Mouse (Mus musculus): ENCODE results near the gene Tmtc1. TPM values are rescaled to one million over a fixed set of nuclear protein-coding genes. Genes with fewer than 3 reads are reported as not detected.

Gene Tmtc1
- polyA plus RNA-seq, 1 experiment from 2014 or later, result 2.9 TPM

DNA sequence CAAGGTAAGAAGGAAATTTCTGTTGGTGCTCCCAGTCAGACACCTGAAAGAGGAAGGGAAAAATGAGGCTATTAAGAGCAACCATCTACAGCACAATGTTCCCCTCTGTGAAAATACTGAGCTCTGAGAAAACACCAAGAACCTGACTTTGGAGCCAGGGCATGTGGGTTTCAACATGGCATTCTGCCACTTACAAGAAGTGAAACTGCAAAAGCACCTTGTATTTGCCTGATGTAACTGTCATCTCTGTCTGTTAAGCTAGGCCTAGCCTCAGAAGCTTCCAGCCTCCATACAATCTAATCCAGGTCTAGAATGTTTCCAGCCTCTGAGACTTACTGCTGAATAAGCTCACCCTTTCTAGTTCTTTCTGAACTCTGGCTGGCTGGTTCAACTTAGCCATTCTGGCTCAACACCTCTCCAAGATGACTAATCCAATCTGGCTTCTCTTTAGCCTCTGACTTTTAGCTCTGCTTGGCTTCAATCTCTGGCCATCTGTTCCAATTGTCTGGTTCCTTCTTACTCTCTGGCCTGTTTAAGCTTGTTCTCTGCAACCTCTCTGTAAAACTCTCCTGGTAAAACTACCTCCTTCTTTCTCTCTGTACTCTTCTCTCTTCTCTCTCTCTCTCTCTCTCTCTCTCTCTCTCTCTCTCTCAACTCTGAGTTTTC, 107.8 kb downstream of the Tmtc1 start:
- Histone ChIP-seq H3K27me3 (no peaks in the 10 kb centered on the region), H3K4me3 (no peak overlapping the region), H3K27ac (no peak overlapping the region), H3K9me3 (no peaks in the 10 kb centered on the region), H3K36me3 (no peaks in the 10 kb centered on the region), H3K4me1 (no peaks in the 10 kb centered on the region), H3K9ac (no peak overlapping the region), H3K4me2 (no peak overlapping the region)
- ATAC-seq (ENCODE audit: borderline replicate concordance, extremely low read depth, low FRiP score, low TSS enrichment), result no peak

DNA sequence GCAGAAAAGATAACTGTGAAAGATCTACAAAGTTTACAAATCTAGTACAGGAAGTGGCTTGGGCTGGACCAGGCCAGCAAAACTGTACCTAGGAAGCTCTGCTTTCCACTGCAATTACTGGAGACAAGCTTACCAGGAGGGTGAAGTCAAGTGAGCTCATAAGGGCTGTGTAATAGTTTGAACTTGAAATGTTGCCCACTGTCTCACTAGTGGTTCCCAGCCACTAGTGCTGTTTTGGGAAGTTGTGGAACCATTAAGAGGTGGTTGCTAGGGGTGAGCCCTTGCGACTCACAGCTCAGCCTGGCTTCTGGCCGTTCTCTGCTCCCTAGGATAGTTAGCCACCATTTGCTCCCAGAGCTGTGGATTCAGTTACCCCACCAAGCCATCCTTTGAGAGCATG, 112.3 kb downstream of the Tmtc1 start:
- 68% methylated on average over 2 of the region's 2 CpGs for WGBS
- Histone ChIP-seq H3K27me3 (no peaks in the 10 kb centered on the region), H3K9ac (no peak overlapping the region), H3K4me2 (no peak overlapping the region), H3K27ac (no peak overlapping the region), H3K9me3 (no peaks in the 10 kb centered on the region), H3K4me3 (no peak overlapping the region), H3K4me1 (no peaks in the 10 kb centered on the region), H3K36me3 (no peaks in the 10 kb centered on the region)
- ATAC-seq (ENCODE audit: borderline replicate concordance, extremely low read depth, low FRiP score, low TSS enrichment), result no peak

- no peak overlapping the region for H3K27ac ChIP-seq
- H3K27me3 ChIP-seq, result no peaks in the 10 kb centered on the region
- no peak for ATAC-seq (ENCODE audit: borderline replicate concordance, extremely low read depth, low FRiP score, low TSS enrichment)
- H3K4me2 ChIP-seq, result no peak overlapping the region
- no peaks in the 10 kb centered on the region for H3K4me1 ChIP-seq
- H3K4me3 ChIP-seq, result no peak overlapping the region
- no peaks in the 10 kb centered on the region for H3K9me3 ChIP-seq
- H3K9ac ChIP-seq, result no peak overlapping the region
- H3K36me3 ChIP-seq, result no peaks in the 10 kb centered on the region
These were observed 114.2 kb downstream of the Tmtc1 start for GRCm38 (mm10) chr6:148329976-148330375.

GRCm38 (mm10) chr6:148328928-148329327, 115.3 kb downstream of the Tmtc1 start:
- Histone ChIP-seq H3K4me1 (no peaks in the 10 kb centered on the region), H3K4me2 (no peak overlapping the region), H3K4me3 (no peak overlapping the region), H3K36me3 (no peaks in the 10 kb centered on the region), H3K9ac (no peak overlapping the region), H3K9me3 (no peaks in the 10 kb centered on the region), H3K27ac (no peak overlapping the region), H3K27me3 (no peaks in the 10 kb centered on the region)
- 77% methylated on average over 2 of the region's 2 CpGs for WGBS
- no peak for ATAC-seq (ENCODE audit: borderline replicate concordance, extremely low read depth, low FRiP score, low TSS enrichment)

DNA sequence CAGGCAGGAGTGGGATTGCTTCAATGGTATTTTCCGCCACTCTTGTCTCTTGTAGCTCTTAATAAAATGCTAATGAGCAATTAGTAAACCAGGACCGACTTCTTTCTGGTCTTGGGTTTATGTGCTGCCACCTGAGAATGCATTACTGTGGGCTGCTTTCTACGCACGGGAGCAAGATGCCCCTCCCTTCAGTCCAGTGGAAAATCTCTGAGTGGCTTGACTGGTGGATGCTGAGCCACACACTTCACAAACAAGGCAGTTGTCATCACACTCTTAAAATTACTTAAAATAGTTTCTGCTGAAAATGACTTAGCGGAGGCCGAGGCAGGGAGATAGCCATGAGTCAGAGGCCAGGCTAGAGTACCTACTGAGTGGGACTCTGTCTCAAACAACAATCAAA, 116.1 kb downstream of the Tmtc1 start:
- H3K4me2 ChIP-seq, result no peak overlapping the region
- H3K9me3 ChIP-seq, result no peaks in the 10 kb centered on the region
- H3K4me1 ChIP-seq, result no peaks in the 10 kb centered on the region
- H3K27ac ChIP-seq, result no peak overlapping the region
- 80% methylated on average over 6 of the region's 6 CpGs for WGBS
- no peak overlapping the region for H3K4me3 ChIP-seq
- no peak overlapping the region for H3K9ac ChIP-seq
- ATAC-seq (ENCODE audit: borderline replicate concordance, extremely low read depth, low FRiP score, low TSS enrichment), result no peak
- H3K27me3 ChIP-seq, result no peaks in the 10 kb centered on the region
- no peaks in the 10 kb centered on the region for H3K36me3 ChIP-seq

GRCm38 (mm10) chr6:148318736-148319135, 125.5 kb downstream of the Tmtc1 start:
- no peak overlapping the region for H3K4me2 ChIP-seq
- no peaks in the 10 kb centered on the region for H3K9me3 ChIP-seq
- H3K27me3 ChIP-seq, result no peaks in the 10 kb centered on the region
- H3K4me1 ChIP-seq, result peaks cover 9% of the 10 kb centered on the region
- H3K9ac ChIP-seq, result no peak overlapping the region
- peak; percentile 73 for ATAC-seq (ENCODE audit: borderline replicate concordance, extremely low read depth, low FRiP score, low TSS enrichment)
- no peaks in the 10 kb centered on the region for H3K36me3 ChIP-seq
- H3K4me3 ChIP-seq, result no peak overlapping the region
- no peak overlapping the region for H3K27ac ChIP-seq

DNA sequence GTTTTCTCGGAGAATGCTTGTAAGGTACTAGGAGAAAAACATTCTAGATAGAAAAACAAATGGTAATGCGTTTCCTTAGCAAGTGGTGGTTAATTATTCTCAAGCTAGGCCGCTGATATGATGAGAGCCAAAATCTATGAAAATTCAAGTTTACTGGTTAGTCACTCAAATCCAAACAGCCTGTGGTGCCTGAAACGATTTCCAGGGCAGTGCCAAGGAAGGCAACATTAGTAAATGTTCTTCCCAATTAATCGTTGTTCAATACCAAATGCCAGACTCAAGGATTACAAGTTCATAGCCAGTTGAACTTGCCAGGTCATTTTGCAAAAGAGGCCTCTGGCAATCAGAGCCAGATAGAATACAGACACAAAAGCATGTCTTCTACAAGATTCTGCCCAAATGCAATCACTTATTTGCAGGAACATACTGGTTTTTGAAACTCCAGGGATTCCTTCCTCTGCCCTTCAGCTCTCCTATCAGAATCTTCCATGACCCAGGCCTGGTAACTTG, 128.6 kb downstream of the Tmtc1 start:
- whole genome bisulfite sequencing, result 74% methylated on average over 5 of the region's 5 CpGs
- no peak for ATAC-seq (ENCODE audit: borderline replicate concordance, extremely low read depth, low FRiP score, low TSS enrichment)
- Histone ChIP-seq H3K4me2 (no peak overlapping the region), H3K27me3 (no peaks in the 10 kb centered on the region), H3K27ac (no peak overlapping the region), H3K4me3 (no peak overlapping the region), H3K9ac (no peak overlapping the region), H3K9me3 (no peaks in the 10 kb centered on the region), H3K4me1 (peaks cover 16% of the 10 kb centered on the region), H3K36me3 (no peaks in the 10 kb centered on the region)

- H3K4me3 ChIP-seq, result no peak overlapping the region
- peaks cover 16% of the 10 kb centered on the region for H3K4me1 ChIP-seq
- no peak overlapping the region for H3K9ac ChIP-seq
- no peak overlapping the region for H3K4me2 ChIP-seq
- H3K27ac ChIP-seq, result no peak overlapping the region
- no peaks in the 10 kb centered on the region for H3K36me3 ChIP-seq
- no peaks in the 10 kb centered on the region for H3K27me3 ChIP-seq
- ATAC-seq (ENCODE audit: borderline replicate concordance, extremely low read depth, low FRiP score, low TSS enrichment), result no peak
- no peaks in the 10 kb centered on the region for H3K9me3 ChIP-seq
These were observed 129.1 kb downstream of the Tmtc1 start for GRCm38 (mm10) chr6:148315106-148315505.

DNA sequence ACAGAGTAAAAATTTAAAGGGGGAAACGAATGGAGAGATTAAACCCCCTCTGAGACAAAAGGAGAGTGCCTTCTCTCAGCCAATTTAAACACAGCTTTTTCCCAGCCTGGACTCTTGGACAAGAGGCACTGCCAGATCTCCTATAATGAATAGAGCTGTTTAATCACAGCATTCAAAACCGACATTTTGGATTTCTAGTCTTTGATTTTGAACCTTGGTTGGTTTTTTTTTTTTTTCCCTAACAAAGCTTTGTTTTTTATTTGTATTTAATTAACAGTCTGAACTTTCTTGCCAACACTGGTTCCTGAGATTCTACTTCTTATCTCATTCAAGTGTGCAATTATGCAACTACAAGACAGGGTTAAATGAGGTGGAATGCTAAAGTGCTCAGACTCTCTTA, 133.2 kb downstream of the Tmtc1 start:
- no peaks in the 10 kb centered on the region for H3K9me3 ChIP-seq
- no peaks in the 10 kb centered on the region for H3K27me3 ChIP-seq
- H3K4me2 ChIP-seq, result no peak overlapping the region
- no peaks in the 10 kb centered on the region for H3K36me3 ChIP-seq
- H3K4me1 ChIP-seq, result 0 out of 2 replicates have a peak, but pooled peaks cover 7% of the 10 kb centered on the region
- ATAC-seq (ENCODE audit: borderline replicate concordance, extremely low read depth, low FRiP score, low TSS enrichment), result no peak
- H3K27ac ChIP-seq, result no peak overlapping the region
- no peak overlapping the region for H3K4me3 ChIP-seq
- WGBS, result 19% methylated on average over 2 of the region's 2 CpGs
- no peak overlapping the region for H3K9ac ChIP-seq

- ATAC-seq (ENCODE audit: borderline replicate concordance, extremely low read depth, low FRiP score, low TSS enrichment), result no peak
- H3K4me2 ChIP-seq, result no peak overlapping the region
- 0 out of 2 replicates have a peak, but pooled peaks cover 1% of the 10 kb centered on the region for H3K4me1 ChIP-seq
- H3K27ac ChIP-seq, result no peak overlapping the region
- H3K27me3 ChIP-seq, result no peaks in the 10 kb centered on the region
- H3K4me3 ChIP-seq, result no peak overlapping the region
- no peaks in the 10 kb centered on the region for H3K9me3 ChIP-seq
- 86% methylated on average over 5 of the region's 5 CpGs for WGBS
- no peaks in the 10 kb centered on the region for H3K36me3 ChIP-seq
- no peak overlapping the region for H3K9ac ChIP-seq
These were observed 138.4 kb downstream of the Tmtc1 start for GRCm38 (mm10) chr6:148305821-148306220.

- no peak for ATAC-seq (ENCODE audit: borderline replicate concordance, extremely low read depth, low FRiP score, low TSS enrichment)
These were observed 139.0 kb downstream of the Tmtc1 start for GRCm38 (mm10) chr6:148305191-148305590.

GRCm38 (mm10) chr6:148302261-148302660, 141.9 kb downstream of the Tmtc1 start:
- 86% methylated on average over 2 of the region's 2 CpGs for WGBS
- H3K9ac ChIP-seq, result no peak overlapping the region
- no peaks in the 10 kb centered on the region for H3K36me3 ChIP-seq
- H3K4me3 ChIP-seq, result no peak overlapping the region
- no peak overlapping the region for H3K4me2 ChIP-seq
- no peaks in the 10 kb centered on the region for H3K27me3 ChIP-seq
- no peaks in the 10 kb centered on the region for H3K9me3 ChIP-seq
- no peaks in the 10 kb centered on the region for H3K4me1 ChIP-seq
- no peak for ATAC-seq (ENCODE audit: borderline replicate concordance, extremely low read depth, low FRiP score, low TSS enrichment)
- no peak overlapping the region for H3K27ac ChIP-seq

More at GRCm38 (mm10) chr6:148305191-148305590, 139.0 kb downstream of the Tmtc1 start:
- H3K4me2 ChIP-seq, result no peak overlapping the region
- 64% methylated on average over 3 of the region's 3 CpGs for WGBS
- no peaks in the 10 kb centered on the region for H3K36me3 ChIP-seq
- H3K9ac ChIP-seq, result no peak overlapping the region
- H3K27me3 ChIP-seq, result no peaks in the 10 kb centered on the region
- H3K4me3 ChIP-seq, result no peak overlapping the region
- no peaks in the 10 kb centered on the region for H3K4me1 ChIP-seq
- no peaks in the 10 kb centered on the region for H3K9me3 ChIP-seq
- no peak overlapping the region for H3K27ac ChIP-seq

- no peaks in the 10 kb centered on the region for H3K4me1 ChIP-seq
- no peaks in the 10 kb centered on the region for H3K36me3 ChIP-seq
- no peaks in the 10 kb centered on the region for H3K9me3 ChIP-seq
- H3K27ac ChIP-seq, result no peak overlapping the region
- ATAC-seq (ENCODE audit: borderline replicate concordance, extremely low read depth, low FRiP score, low TSS enrichment), result no peak
- no peak overlapping the region for H3K4me2 ChIP-seq
- no peaks in the 10 kb centered on the region for H3K27me3 ChIP-seq
- H3K4me3 ChIP-seq, result no peak overlapping the region
- no peak overlapping the region for H3K9ac ChIP-seq
- 48% methylated on average over 4 of the region's 4 CpGs for WGBS
These were observed 147.1 kb downstream of the Tmtc1 start for GRCm38 (mm10) chr6:148297086-148297485.
